Mouse (Mus musculus): ENCODE results near the gene Thrb. TPM values are rescaled to one million over a fixed set of nuclear protein-coding genes. Genes with fewer than 3 reads are reported as not detected.

The Thrb gene
- polyA plus RNA-seq, 1 experiment = 0.05 TPM

GRCm38 (mm10) chr14:17850355-17850754 is 190.3 kb downstream of the Thrb start:
- TF ChIP-seq SRF (IDR thresholded peaks at IDR 0.05; ENCODE audit: control insufficient read depth, insufficient read length, low read depth) = no peak
- no peak for TF ChIP-seq TCF3 (IDR thresholded peaks at IDR 0.05; ENCODE audit: insufficient read length, low read depth)
- no peak for TF ChIP-seq TCF12 (IDR thresholded peaks at IDR 0.05; ENCODE audit: insufficient read depth, poor library complexity, severe bottlenecking)
- TF ChIP-seq REST (IDR thresholded peaks at IDR 0.05; ENCODE audit: insufficient read depth, insufficient read length) = no peak
- no peak for TF ChIP-seq MYOD1 (IDR thresholded peaks at IDR 0.05; ENCODE audit: control insufficient read depth in 1 of 3, insufficient read length in 2 of 3, low read depth in 2 of 3)
- no peak for TF ChIP-seq POLR2AphosphoS2 (IDR thresholded peaks at IDR 0.05; ENCODE audit: insufficient read length, low read depth)
- TF ChIP-seq CEBPB (IDR thresholded peaks at IDR 0.05; ENCODE audit: insufficient read depth, poor library complexity, severe bottlenecking) = no peak
- no peak for TF ChIP-seq POLR2A (IDR thresholded peaks at IDR 0.05; ENCODE audit: insufficient read length, low read depth)
- no peak for TF ChIP-seq MYOG (IDR thresholded peaks at IDR 0.05; ENCODE audit: control insufficient read depth in 1 of 3, insufficient read depth in 1 of 3, insufficient read length in 2 of 3, low read depth in 2 of 3)
- TF ChIP-seq USF1 (IDR thresholded peaks at IDR 0.05; ENCODE audit: low read depth) = no peak
- TF ChIP-seq E2F4 (IDR thresholded peaks at IDR 0.05; ENCODE audit: insufficient read depth) = no peak
- Histone ChIP-seq H3K79me2 (ENCODE audit: control insufficient read depth, insufficient read depth) (no peaks in the 10 kb centered on the region), H3K36me3 (ENCODE audit: control insufficient read depth, insufficient read depth) (no peaks in the 10 kb centered on the region), H3K4me2 (ENCODE audit: low read depth) (no peak overlapping the region), H3K4me3 (no peak overlapping the region), H3K27me3 (ENCODE audit: control insufficient read depth, insufficient read depth, insufficient read length) (no peaks in the 10 kb centered on the region), H3ac (ENCODE audit: control insufficient read depth, insufficient read length) (no peak overlapping the region)

GRCm38 (mm10) chr14:17852236-17852635 is 192.2 kb downstream of the Thrb start:
- no peak overlapping the region for H3K4me3 ChIP-seq
- no peak overlapping the region for H3ac ChIP-seq (ENCODE audit: control insufficient read depth, insufficient read length)
- H3K4me2 ChIP-seq (ENCODE audit: low read depth) = no peak overlapping the region
- no peaks in the 10 kb centered on the region for H3K79me2 ChIP-seq (ENCODE audit: control insufficient read depth, insufficient read depth)
- no peak for TF ChIP-seq MYOG (IDR thresholded peaks at IDR 0.05; ENCODE audit: control insufficient read depth in 1 of 3, insufficient read depth in 1 of 3, insufficient read length in 2 of 3, low read depth in 2 of 3)
- no peak for TF ChIP-seq POLR2AphosphoS2 (IDR thresholded peaks at IDR 0.05; ENCODE audit: insufficient read length, low read depth)
- no peaks in the 10 kb centered on the region for H3K27me3 ChIP-seq (ENCODE audit: control insufficient read depth, insufficient read depth, insufficient read length)
- H3K36me3 ChIP-seq (ENCODE audit: control insufficient read depth, insufficient read depth) = no peaks in the 10 kb centered on the region

GRCm38 (mm10) chr14:17859790-17860385 is 199.8 kb downstream of the Thrb start:
- H3K36me3 ChIP-seq (ENCODE audit: control insufficient read depth, insufficient read depth) = no peaks in the 10 kb centered on the region
- no peaks in the 10 kb centered on the region for H3K27me3 ChIP-seq (ENCODE audit: control insufficient read depth, insufficient read depth, insufficient read length)
- TF ChIP-seq SRF (IDR thresholded peaks at IDR 0.05; ENCODE audit: control insufficient read depth, insufficient read length, low read depth) (no peak), CEBPB (IDR thresholded peaks at IDR 0.05; ENCODE audit: insufficient read depth, poor library complexity, severe bottlenecking) (no peak), MYOG (IDR thresholded peaks at IDR 0.05; ENCODE audit: control insufficient read depth in 1 of 3, insufficient read depth in 1 of 3, insufficient read length in 2 of 3, low read depth in 2 of 3) (no peak), POLR2AphosphoS2 (IDR thresholded peaks at IDR 0.05; ENCODE audit: insufficient read length, low read depth) (no peak), REST (IDR thresholded peaks at IDR 0.05; ENCODE audit: insufficient read depth, insufficient read length) (no peak), USF1 (IDR thresholded peaks at IDR 0.05; ENCODE audit: low read depth) (no peak)
- no peaks in the 10 kb centered on the region for H3K79me2 ChIP-seq (ENCODE audit: control insufficient read depth, insufficient read depth)
- H3K4me2 ChIP-seq (ENCODE audit: low read depth) = no peak overlapping the region
- H3K4me3 ChIP-seq = no peak overlapping the region
- no peak overlapping the region for H3ac ChIP-seq (ENCODE audit: control insufficient read depth, insufficient read length)

GRCm38 (mm10) chr14:17862651-17863050 is 202.6 kb downstream of the Thrb start:
- TF ChIP-seq TCF3 (IDR thresholded peaks at IDR 0.05; ENCODE audit: insufficient read length, low read depth) (no peak), USF1 (IDR thresholded peaks at IDR 0.05; ENCODE audit: low read depth) (no peak), SRF (IDR thresholded peaks at IDR 0.05; ENCODE audit: control insufficient read depth, insufficient read length, low read depth) (no peak), POLR2AphosphoS2 (IDR thresholded peaks at IDR 0.05; ENCODE audit: insufficient read length, low read depth) (no peak)
- H3ac ChIP-seq (ENCODE audit: control insufficient read depth, insufficient read length) = no peak overlapping the region
- H3K4me2 ChIP-seq (ENCODE audit: low read depth) = no peak overlapping the region
- no peak overlapping the region for H3K4me3 ChIP-seq
- no peaks in the 10 kb centered on the region for H3K27me3 ChIP-seq (ENCODE audit: control insufficient read depth, insufficient read depth, insufficient read length)
- H3K36me3 ChIP-seq (ENCODE audit: control insufficient read depth, insufficient read depth) = no peaks in the 10 kb centered on the region
- no peaks in the 10 kb centered on the region for H3K79me2 ChIP-seq (ENCODE audit: control insufficient read depth, insufficient read depth)

GRCm38 (mm10) chr14:17863701-17864320 is 203.8 kb downstream of the Thrb start:
- no peaks in the 10 kb centered on the region for H3K27me3 ChIP-seq (ENCODE audit: control insufficient read depth, insufficient read depth, insufficient read length)
- no peaks in the 10 kb centered on the region for H3K79me2 ChIP-seq (ENCODE audit: control insufficient read depth, insufficient read depth)
- TF ChIP-seq POLR2A (IDR thresholded peaks at IDR 0.05; ENCODE audit: insufficient read length, low read depth) = no peak
- TF ChIP-seq SRF (IDR thresholded peaks at IDR 0.05; ENCODE audit: control insufficient read depth, insufficient read length, low read depth) = no peak
- no peak for TF ChIP-seq POLR2AphosphoS2 (IDR thresholded peaks at IDR 0.05; ENCODE audit: insufficient read length, low read depth)
- TF ChIP-seq TCF3 (IDR thresholded peaks at IDR 0.05; ENCODE audit: insufficient read length, low read depth) = no peak
- no peak for TF ChIP-seq CEBPB (IDR thresholded peaks at IDR 0.05; ENCODE audit: insufficient read depth, poor library complexity, severe bottlenecking)
- TF ChIP-seq MAX (IDR thresholded peaks at IDR 0.05; ENCODE audit: low read depth) = no peak
- no peak for TF ChIP-seq USF1 (IDR thresholded peaks at IDR 0.05; ENCODE audit: low read depth)
- TF ChIP-seq E2F4 (IDR thresholded peaks at IDR 0.05; ENCODE audit: insufficient read depth) = no peak
- TF ChIP-seq REST (IDR thresholded peaks at IDR 0.05; ENCODE audit: insufficient read depth, insufficient read length) = no peak
- TF ChIP-seq TCF12 (IDR thresholded peaks at IDR 0.05; ENCODE audit: insufficient read depth, poor library complexity, severe bottlenecking) = no peak
- TF ChIP-seq MYOD1 (IDR thresholded peaks at IDR 0.05; ENCODE audit: control insufficient read depth in 1 of 3, insufficient read length in 2 of 3, low read depth in 2 of 3) = no peak
- no peak for TF ChIP-seq MYOG (IDR thresholded peaks at IDR 0.05; ENCODE audit: control insufficient read depth in 1 of 3, insufficient read depth in 1 of 3, insufficient read length in 2 of 3, low read depth in 2 of 3)
- no peak overlapping the region for H3ac ChIP-seq (ENCODE audit: control insufficient read depth, insufficient read length)
- H3K4me3 ChIP-seq = no peak overlapping the region
- H3K36me3 ChIP-seq (ENCODE audit: control insufficient read depth, insufficient read depth) = no peaks in the 10 kb centered on the region
- no peak overlapping the region for H3K4me2 ChIP-seq (ENCODE audit: low read depth)
